Mouse (Mus musculus): ENCODE data around the gene Scaf4.

GRCm38 (mm10) chr16:90177425-90177824, 106.9 kb downstream of the Scaf4 start:
- no peak for TF ChIP-seq CEBPB (IDR thresholded peaks at IDR 0.05; ENCODE audit: insufficient read depth, poor library complexity, severe bottlenecking)
- no peak for TF ChIP-seq USF1 (IDR thresholded peaks at IDR 0.05; ENCODE audit: low read depth)
- TF ChIP-seq POLR2AphosphoS2 (IDR thresholded peaks at IDR 0.05; ENCODE audit: insufficient read length, low read depth), result no peak
- TF ChIP-seq MAX (IDR thresholded peaks at IDR 0.05; ENCODE audit: low read depth), result no peak

All from myocyte (in vitro differentiated cells).